Mouse (Mus musculus) embryonic facial prominence, embryonic 15.5 days (tissue): ENCODE results near the gene Rbpjl. TPM values are rescaled to one million over a fixed set of nuclear protein-coding genes. Genes with fewer than 3 reads are reported as not detected.

Experiments
- ATAC-seq: fragments of 200-750 bp; cut with Nextera tagmentation; 2 replicates; pipeline ENCODE4 v1.8.0; 2017; ENCODE audit warnings: low read depth, moderate TSS enrichment; ENCODE audit not compliant: insufficient number of reproducible peaks, low FRiP score, low TSS enrichment
- H3K27ac ChIP-seq: fragments of 300-500 bp; sonication (generic); replicated peaks from 2 replicates; pipeline ENCODE4 v1.5.1; 2015; ENCODE audit warnings: mild to moderate bottlenecking, inconsistent platforms
- H3K27me3 ChIP-seq: fragments of 300-500 bp; sonication (generic); 2 replicates; pipeline ENCODE4 v1.6.1; 2015; ENCODE audit warnings: inconsistent platforms
- H3K36me3 ChIP-seq: fragments of 300-500 bp; sonication (generic); 2 replicates; pipeline ENCODE4 v1.6.1; 2015; ENCODE audit warnings: mild to moderate bottlenecking, inconsistent platforms
- H3K4me1 ChIP-seq: fragments of 300-500 bp; sonication (generic); 2 replicates; pipeline ENCODE4 v1.6.1; 2015; ENCODE audit warnings: inconsistent platforms
- H3K4me2 ChIP-seq: fragments of 300-500 bp; sonication (generic); replicated peaks from 2 replicates; pipeline ENCODE4 v1.6.1; 2015; ENCODE audit warnings: mild to moderate bottlenecking, inconsistent platforms
- H3K4me3 ChIP-seq: fragments of 300-500 bp; sonication (generic); replicated peaks from 2 replicates; pipeline ENCODE4 v1.5.1; 2015; ENCODE audit warnings: mild to moderate bottlenecking, inconsistent platforms
- H3K9ac ChIP-seq: fragments of 300-500 bp; sonication (generic); 2 replicates; pipeline ENCODE4 v1.6.1; 2015; ENCODE audit warnings: inconsistent platforms
- H3K9me3 ChIP-seq: fragments of 300-500 bp; sonication (generic); replicated peaks from 2 replicates; pipeline ENCODE4 v1.6.1; 2016; ENCODE audit warnings: inconsistent platforms
- WGBS: fragments of 180-500 bp; shearing (Covaris S2); methylation state at CpG from one replicate; pipeline ENCODE4 v1.1.7; 2015; 5-methylcytosine and 5-hydroxymethylcytosine counted together
- polyA plus RNA-seq: library from polyadenylated mRNA; unstranded; fragments of >200 nt; fragmentation: Nextera tagmentation; extraction: Ambion mirVana; gene quantifications from 2 replicates; pipeline ENCODE4 v1.2.1, GENCODE M21; 2015

Gene Rbpjl
- polyA plus RNA-seq, 1 experiment from 2014 or later = 0.98 TPM

- no peak overlapping the region for H3K4me2 ChIP-seq
- peaks cover 31% of the 10 kb centered on the region for H3K27me3 ChIP-seq
- peaks cover 6% of the 10 kb centered on the region for H3K4me1 ChIP-seq
- no peaks in the 10 kb centered on the region for H3K36me3 ChIP-seq
- WGBS = 83% methylated on average over 7 of the region's 7 CpGs
- no peak overlapping the region for H3K27ac ChIP-seq
- no peak overlapping the region for H3K9ac ChIP-seq
- H3K9me3 ChIP-seq = no peaks in the 10 kb centered on the region; the same call in 1 of the 2 replicates
- no peak overlapping the region for H3K4me3 ChIP-seq
- no peak; the same call in 1 of the 2 replicates for ATAC-seq
These were observed 6.9 kb upstream of the Rbpjl start for GRCm38 (mm10) chr2:164396076-164396475.

GRCm38 (mm10) chr2:164396911-164397310, 6.0 kb upstream of the Rbpjl start:
- no peak for ATAC-seq
- H3K9me3 ChIP-seq = no peaks in the 10 kb centered on the region; the same call in 1 of the 2 replicates

GRCm38 (mm10) chr2:164403396-164404081, 598 bp downstream of the Rbpjl start:
- ATAC-seq = 0 out of 2 replicates have a peak, but pooled peaks have one; percentile 15
- no peak overlapping the region; the same call in 1 of the 2 replicates for H3K27ac ChIP-seq
- no peak overlapping the region for H3K9ac ChIP-seq

More at GRCm38 (mm10) chr2:164396911-164397310, 6.0 kb upstream of the Rbpjl start:
- no peak overlapping the region for H3K4me3 ChIP-seq
- no peak overlapping the region for H3K4me2 ChIP-seq
- H3K9ac ChIP-seq = no peak overlapping the region
- H3K36me3 ChIP-seq = no peaks in the 10 kb centered on the region
- H3K4me1 ChIP-seq = peaks cover 9% of the 10 kb centered on the region
- no peak overlapping the region for H3K27ac ChIP-seq
- WGBS = 74% methylated on average over 12 of the region's 12 CpGs
- H3K27me3 ChIP-seq = peaks cover 40% of the 10 kb centered on the region

GRCm38 (mm10) chr2:164404082-164404990, 1.4 kb downstream of the Rbpjl start:
- Histone ChIP-seq H3K27me3 (peaks cover 97% of the 10 kb centered on the region), H3K4me1 (peaks cover 43% of the 10 kb centered on the region), H3K36me3 (no peaks in the 10 kb centered on the region), H3K9me3 (no peaks in the 10 kb centered on the region), H3K9ac (peak overlapping the region; percentile 39; the same call in 1 of the 2 replicates), H3K27ac (no peak overlapping the region; the same call in 1 of the 2 replicates), H3K4me3 (peak overlapping the region; percentile 42), H3K4me2 (peak overlapping the region; percentile 65)
- ATAC-seq = no peak
- WGBS = under 1% methylated on average over 49 of the region's 49 CpGs

More at GRCm38 (mm10) chr2:164403396-164404081, 598 bp downstream of the Rbpjl start:
- Histone ChIP-seq H3K9me3 (no peaks in the 10 kb centered on the region), H3K4me3 (peak overlapping the region; percentile 42), H3K27me3 (peaks cover 97% of the 10 kb centered on the region), H3K36me3 (no peaks in the 10 kb centered on the region), H3K4me2 (peak overlapping the region; percentile 65), H3K4me1 (peaks cover 43% of the 10 kb centered on the region)
- WGBS = 9% methylated on average over 14 of the region's 14 CpGs

GRCm38 (mm10) chr2:164405060-164405459, 2.1 kb downstream of the Rbpjl start, which contains the start of gene Matn4:
TSS of gene Matn4 (minus strand) at chr2:164405160.
- no peaks in the 10 kb centered on the region for H3K36me3 ChIP-seq
- H3K27ac ChIP-seq = no peak within 1 kb of the TSS
- peaks cover 97% of the 10 kb centered on the region for H3K27me3 ChIP-seq
- peak within 1 kb of the TSS; percentile 65 for H3K4me2 ChIP-seq
- H3K9ac ChIP-seq = peak within 1 kb of the TSS; percentile 39; the same call in 1 of the 2 replicates
- peak within 1 kb of the TSS; percentile 42 for H3K4me3 ChIP-seq
- no peaks in the 10 kb centered on the region for H3K9me3 ChIP-seq
- H3K4me1 ChIP-seq = peaks cover 43% of the 10 kb centered on the region
- 12% methylated on average over 9 of the region's 9 CpGs for WGBS
- no peak for ATAC-seq

GRCm38 (mm10) chr2:164405519-164405918, 2.6 kb downstream of the Rbpjl start:
- Histone ChIP-seq H3K27ac (no peak overlapping the region), H3K27me3 (peaks cover 97% of the 10 kb centered on the region), H3K9me3 (no peaks in the 10 kb centered on the region), H3K4me3 (no peak overlapping the region), H3K36me3 (no peaks in the 10 kb centered on the region), H3K9ac (no peak overlapping the region), H3K4me2 (no peak overlapping the region), H3K4me1 (peaks cover 41% of the 10 kb centered on the region)
- WGBS = 29% methylated on average over 5 of the region's 5 CpGs
- ATAC-seq = no peak

GRCm38 (mm10) chr2:164407708-164408107, 4.8 kb downstream of the Rbpjl start:
- no peaks in the 10 kb centered on the region for H3K9me3 ChIP-seq
- no peaks in the 10 kb centered on the region for H3K36me3 ChIP-seq
- H3K4me3 ChIP-seq = no peak overlapping the region
- H3K9ac ChIP-seq = no peak overlapping the region
- under 1% methylated on average over 22 of the region's 22 CpGs for WGBS
- peaks cover 32% of the 10 kb centered on the region for H3K4me1 ChIP-seq
- ATAC-seq = no peak
- no peak overlapping the region for H3K27ac ChIP-seq
- peaks cover 82% of the 10 kb centered on the region for H3K27me3 ChIP-seq
- H3K4me2 ChIP-seq = 0 out of 2 replicates have a peak overlapping the region, but pooled peaks have one; percentile 25

GRCm38 (mm10) chr2:164414167-164414566, 11.2 kb downstream of the Rbpjl start:
- Histone ChIP-seq H3K4me1 (peaks cover 7% of the 10 kb centered on the region; the same call in 1 of the 2 replicates), H3K36me3 (no peaks in the 10 kb centered on the region), H3K9ac (no peak overlapping the region), H3K27me3 (peaks cover 32% of the 10 kb centered on the region), H3K4me3 (peak overlapping the region; percentile 13; the same call in 1 of the 2 replicates), H3K4me2 (peak overlapping the region; percentile 46), H3K9me3 (no peaks in the 10 kb centered on the region), H3K27ac (no peak overlapping the region)
- WGBS = 19% methylated on average over 28 of the region's 28 CpGs
- ATAC-seq = no peak

- H3K27me3 ChIP-seq = peaks cover 27% of the 10 kb centered on the region
- no peak for ATAC-seq
- 72% methylated on average over 10 of the region's 10 CpGs for WGBS
- peak overlapping the region; percentile 13; the same call in 1 of the 2 replicates for H3K4me3 ChIP-seq
- no peak overlapping the region for H3K9ac ChIP-seq
- H3K4me2 ChIP-seq = peak overlapping the region; percentile 46
- no peak overlapping the region for H3K27ac ChIP-seq
- H3K36me3 ChIP-seq = no peaks in the 10 kb centered on the region
- H3K9me3 ChIP-seq = no peaks in the 10 kb centered on the region
- peaks cover 7% of the 10 kb centered on the region; the same call in 1 of the 2 replicates for H3K4me1 ChIP-seq
These were observed 11.6 kb downstream of the Rbpjl start for GRCm38 (mm10) chr2:164414581-164414980.

- no peak for ATAC-seq
- 0% methylated on average over 2 of the region's 2 CpGs for WGBS
- no peak overlapping the region for H3K27ac ChIP-seq
- H3K4me3 ChIP-seq = no peak overlapping the region
- H3K36me3 ChIP-seq = no peaks in the 10 kb centered on the region
- peaks cover 7% of the 10 kb centered on the region; the same call in 1 of the 2 replicates for H3K4me1 ChIP-seq
- no peak overlapping the region for H3K4me2 ChIP-seq
- no peak overlapping the region for H3K9ac ChIP-seq
- H3K27me3 ChIP-seq = peaks cover 12% of the 10 kb centered on the region
- H3K9me3 ChIP-seq = no peaks in the 10 kb centered on the region
These were observed 14.3 kb downstream of the Rbpjl start for GRCm38 (mm10) chr2:164417198-164417597.
